Mouse (Mus musculus) regulatory T cell (primary cell): Measurements from ENCODE around the gene Edrf1.
"Not testable (repeated sequence)": the region's sequence is repeated elsewhere in the genome, so short reads cannot be mapped to it uniquely, and the experiment has no call there.

ENCODE experiments used
- in situ Hi-C: fragments of 300-600 bp; cut with MboI, MseI; formaldehyde crosslinking; loops from one replicate; pipeline ENCODE4 v1.15.1; 2025; ENCODE audit warnings: high pct_unique_total_duplicates

The Edrf1 gene

GRCm38 (mm10) chr7:133638821-133639220 lies 1.5 kb downstream of the Edrf1 start:
- in situ Hi-C loops = loop anchor here (5.0 kb wide), 1 partner anchor 707 kb away; the partner anchor contains the start of gene Zranb1

- in situ Hi-C loops = no loop called here
Measured at GRCm38 (mm10) chr7:133645716-133646115, 8.4 kb downstream of the Edrf1 start.

GRCm38 (mm10) chr7:133662467-133662866 lies 25.1 kb downstream of the Edrf1 start:
- in situ Hi-C loops = no loop called here

GRCm38 (mm10) chr7:133669071-133669470 lies 31.7 kb downstream of the Edrf1 start:
- in situ Hi-C loops = no loop called here

GRCm38 (mm10) chr7:133669946-133670345 lies 32.6 kb downstream of the Edrf1 start:
- in situ Hi-C loops = no loop called here

GRCm38 (mm10) chr7:133670846-133671245 lies 33.5 kb downstream of the Edrf1 start:
- in situ Hi-C loops = no loop called here

- in situ Hi-C loops = no loop called here
Measured at GRCm38 (mm10) chr7:133676002-133676401, 38.7 kb downstream of the Edrf1 start.

GRCm38 (mm10) chr7:133678716-133679115 lies 41.4 kb downstream of the Edrf1 start:
- in situ Hi-C loops = no loop called here

- in situ Hi-C loops = no loop called here
Measured at GRCm38 (mm10) chr7:133679439-133679838, 42.1 kb downstream of the Edrf1 start.

GRCm38 (mm10) chr7:133679961-133680360 lies 42.6 kb downstream of the Edrf1 start, which contains the start of gene Mmp21:
Mmp21 (minus strand) TSS chr7:133680061.
- in situ Hi-C loops = no loop called here

- in situ Hi-C loops = no loop called here
Measured at GRCm38 (mm10) chr7:133683626-133684025, 46.3 kb downstream of the Edrf1 start.

GRCm38 (mm10) chr7:133684110-133684509 lies 46.8 kb downstream of the Edrf1 start:
- in situ Hi-C loops = no loop called here

- in situ Hi-C loops = no loop called here
Measured at GRCm38 (mm10) chr7:133684701-133685100, 47.4 kb downstream of the Edrf1 start.

- in situ Hi-C loops = not testable (repeated sequence)
Measured at GRCm38 (mm10) chr7:133685644-133686043, 48.3 kb downstream of the Edrf1 start.

GRCm38 (mm10) chr7:133698021-133698709 lies 60.8 kb downstream of the Edrf1 start:
- in situ Hi-C loops = no loop called here

GRCm38 (mm10) chr7:133699885-133700284 lies 62.5 kb downstream of the Edrf1 start:
- in situ Hi-C loops = no loop called here

GRCm38 (mm10) chr7:133701366-133701765 lies 64.0 kb downstream of the Edrf1 start:
- in situ Hi-C loops = no loop called here

GRCm38 (mm10) chr7:133702333-133702732 lies 65.0 kb downstream of the Edrf1 start:
- in situ Hi-C loops = no loop called here

- in situ Hi-C loops = no loop called here
Measured at GRCm38 (mm10) chr7:133703906-133704305, 66.6 kb downstream of the Edrf1 start.

- in situ Hi-C loops = no loop called here
Measured at GRCm38 (mm10) chr7:133707301-133707700, 70.0 kb downstream of the Edrf1 start.

GRCm38 (mm10) chr7:133715387-133715786 lies 78.0 kb downstream of the Edrf1 start:
- in situ Hi-C loops = no loop called here

- in situ Hi-C loops = no loop called here
Measured at GRCm38 (mm10) chr7:133718580-133718979, 81.2 kb downstream of the Edrf1 start.

GRCm38 (mm10) chr7:133720616-133721015 lies 83.3 kb downstream of the Edrf1 start:
- in situ Hi-C loops = loop anchor here (5.0 kb wide), 1 partner anchor 57 kb away; the partner anchor contains the start of gene Fank1
